ENCODE assay signal across 8 mouse cellular contexts in the genomic region with DNA sequence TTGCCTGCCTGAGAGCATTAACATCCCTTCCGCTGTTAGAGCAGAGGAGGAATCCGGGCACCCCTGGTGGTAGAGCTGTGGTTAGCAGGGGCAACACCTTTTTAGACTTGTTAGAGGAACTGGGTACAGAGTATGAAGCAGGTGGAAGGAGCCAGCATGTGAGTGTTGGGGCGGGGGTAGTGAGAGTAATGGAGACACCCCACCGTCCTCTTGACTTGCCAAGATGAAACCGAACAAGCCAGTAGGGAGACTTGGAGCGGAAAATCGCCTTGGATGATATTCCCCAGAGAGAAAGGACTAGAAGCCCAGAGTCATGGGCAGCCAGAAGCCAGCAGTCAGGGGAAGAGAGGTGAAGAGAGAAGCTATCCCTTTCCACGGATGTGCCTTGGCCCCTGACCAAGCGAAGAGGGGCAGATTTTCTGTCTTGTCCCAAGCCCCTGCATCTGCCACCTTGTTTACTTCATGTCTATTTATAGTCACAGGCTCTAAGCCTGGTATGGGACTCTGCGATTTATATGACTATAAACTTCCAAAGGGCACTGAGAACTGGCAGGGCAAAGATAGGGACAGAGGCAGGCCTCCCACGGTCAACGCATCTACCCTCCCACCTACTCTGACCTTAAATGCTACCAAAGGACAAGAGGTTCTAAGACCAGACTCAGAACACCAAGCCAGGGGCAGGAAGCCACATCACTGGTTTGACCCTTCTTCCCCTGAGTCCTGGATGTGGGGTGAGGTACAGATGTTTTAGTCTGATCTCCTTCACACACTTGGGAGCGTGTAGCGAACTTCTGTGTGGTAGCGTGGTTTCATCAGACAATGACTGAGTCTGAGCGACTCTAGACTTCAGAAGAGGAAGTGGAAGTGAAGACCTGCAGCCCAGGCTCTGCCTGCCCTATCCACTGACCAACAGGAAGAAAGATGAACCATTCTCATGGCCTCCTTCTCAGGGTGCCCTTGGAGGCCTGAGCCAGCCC. TPM values are rescaled to one million over a fixed set of nuclear protein-coding genes. Genes with fewer than 3 reads are reported as not detected.
DNase-seq lines count a peak whose midpoint lies in the region; ATAC-seq lines count a peak whose summit lies in the region.

No protein-coding gene starts in this region.

- WGBS in neural tube, embryonic 15.5 days, result 56% methylated on average over 16 of the region's 16 CpGs

- no peaks in the 10 kb centered on the region for H3K36me3 ChIP-seq in neural tube, embryonic 15.5 days

- peak overlapping the region; percentile 33; the same call in 1 of the 2 replicates for H3K27ac ChIP-seq in neural tube, embryonic 15.5 days (replicated peaks)

- H3K4me2 ChIP-seq in neural tube, embryonic 15.5 days, result no peak overlapping the region

- no peaks in the 10 kb centered on the region for H3K9me3 ChIP-seq in neural tube, embryonic 15.5 days (replicated peaks)

- peaks cover 60% of the 10 kb centered on the region for H3K4me1 ChIP-seq in neural tube, embryonic 15.5 days

- no peak overlapping the region for H3K4me3 ChIP-seq in neural tube, embryonic 15.5 days (replicated peaks)

- H3K27me3 ChIP-seq in neural tube, embryonic 15.5 days (replicated peaks), result 0 out of 2 replicates have a peak, but pooled peaks cover 4% of the 10 kb centered on the region

- H3K9ac ChIP-seq in neural tube, embryonic 15.5 days (replicated peaks), result no peak overlapping the region

- peak; percentile 8 to 30 for DNase-seq in cerebellum, postnatal 25 days
- no peak for DNase-seq in cerebellum, adult 9-10 months
- DNase-seq in 416B (ENCODE audit: low read depth) (peak; percentile 70), adipocyte (ENCODE audit: low spot score) (no peak)
- peak; percentile 74 to 81 for DNase-seq in gastrocnemius, adult 8-10 months (ENCODE audit: low spot score in 2 of 2)
- no peak for DNase-seq in layer of hippocampus, postnatal 14 days (ENCODE audit: low spot score in 2 of 2)
- DNase-seq in adrenal gland, adult 2 months, result no peak

- no peak for ATAC-seq in neural tube, embryonic 15.5 days (ENCODE audit: low FRiP score)

RNA-seq across cellular contexts. Expression of a gene that starts 55.9 kb away (rescaled TPM):
- 10 to 100 TPM; 23.5 to 26.9 (median 25.3) TPM for total RNA-seq in gastrocnemius, adult 8-10 months (2022)
- 64.8 and 68.2 TPM in 2 replicates for polyA plus RNA-seq in neural tube, embryonic 15.5 days (2015; fragmentation: Nextera tagmentation; extraction: Ambion mirVana)
- total RNA-seq in layer of hippocampus, postnatal 14 days (2021), result 10 to 100 TPM; 82.3 to 90.2 TPM
- 10 to 100 TPM; 31.7 to 34.8 TPM for total RNA-seq in adrenal gland, adult 2 months (2021)
- 7.8 and 10.5 TPM in 2 replicates for polyA plus RNA-seq in adrenal gland, adult 2 months (2012; rRNA removed)

Comparison
In these comparisons a context has a peak if more than half of its experiments do, and no peak if none do; other contexts are left out.
1. DNase-seq: peak in cerebellum, postnatal 25 days (2 of 2), 416B (single experiment) and gastrocnemius, adult 8-10 months (2 of 2); none in cerebellum, adult 9-10 months (single experiment), layer of hippocampus, postnatal 14 days (0 of 2), adrenal gland, adult 2 months (single experiment) and adipocyte (single experiment).